ENCODE assay signal across 19 mouse cellular contexts in the genomic region with DNA sequence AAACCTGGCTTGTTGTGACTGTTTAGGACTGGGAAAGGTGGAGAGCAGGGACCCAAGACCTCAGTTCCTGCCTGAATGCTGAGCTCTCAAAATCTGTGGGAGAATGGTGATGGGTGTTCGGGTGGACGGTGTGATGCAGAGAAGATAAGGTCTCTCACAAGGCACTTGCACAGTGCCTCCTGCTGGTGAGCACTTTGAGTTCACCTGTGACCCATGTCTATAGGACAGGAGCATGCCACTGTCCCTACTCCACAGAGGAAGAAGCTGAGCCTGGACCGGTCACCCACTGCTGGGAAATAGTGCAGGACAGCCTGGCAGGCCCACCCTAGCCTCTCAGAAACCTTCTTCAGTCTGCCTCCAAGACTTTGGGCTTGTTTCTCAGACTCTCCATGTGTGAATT.
DNase-seq lines count a peak whose midpoint lies in the region; ATAC-seq and TF ChIP-seq lines count a peak whose summit lies in the region.
"Had no signal": no experiment of that assay in that cellular context is flagged by ENCODE, and none has a peak within 500 bp of the region (broad histone marks: within the 10 kb centered on the region; RNA-seq: fewer than 3 reads in every experiment).

No protein-coding gene starts in this region.

- ATAC-seq in liver, embryonic 14.5 days (ENCODE audit: insufficient read depth), result no peak
- no peak for ATAC-seq in liver, embryonic 11.5 days (replicated peaks; ENCODE audit: low FRiP score)
- ATAC-seq: activated CD4-positive, CD25-positive, alpha-beta regulatory T cell, adult 4 months; midbrain, embryonic 15.5 days had no signal

- no peak for TF ChIP-seq RAD21 in MEL (IDR thresholded peaks at IDR 0.05; ENCODE audit: low read depth, low read length)

- no peaks in the 10 kb centered on the region for H3K9me3 ChIP-seq in liver, embryonic 14.5 days (ENCODE audit: control insufficient read depth, low read length)
- H3K9me3 ChIP-seq in liver, embryonic 11.5 days (ENCODE audit: control insufficient read depth, low read length), result no peaks in the 10 kb centered on the region
- H3K9me3 ChIP-seq in MEL (replicated peaks; ENCODE audit: insufficient read depth, low read length), result no peaks in the 10 kb centered on the region
- H3K9me3 ChIP-seq: forebrain, embryonic 10.5 days; liver, embryonic 15.5 days; midbrain, embryonic 15.5 days had no signal

- peaks cover 0 to 3% of the 10 kb centered on the region in 2 experiments; a peak in 1 of 4 replicates for H3K4me1 ChIP-seq in liver, embryonic 14.5 days (replicated peaks; ENCODE audit: control insufficient read depth in 2 of 2, insufficient read depth in 2 of 2, low read length in 1 of 2)
- H3K4me1 ChIP-seq in liver, embryonic 11.5 days (replicated peaks; ENCODE audit: control insufficient read depth, insufficient read depth, low read length), result no peaks in the 10 kb centered on the region
- 0 out of 4 replicates have a peak, but pooled peaks cover 0 to 2% of the 10 kb centered on the region in 2 experiments for H3K4me1 ChIP-seq in MEL (ENCODE audit: control insufficient read depth in 1 of 2, insufficient read depth in 2 of 2, low read length in 2 of 2)
- H3K4me1 ChIP-seq: forebrain, embryonic 10.5 days; liver, embryonic 15.5 days; midbrain, embryonic 15.5 days had no signal

- no peak for TF ChIP-seq EP300 in liver, embryonic 14.5 days (IDR thresholded peaks at IDR 0.05; ENCODE audit: low read depth)
- no peak for TF ChIP-seq EP300 in MEL (IDR thresholded peaks at IDR 0.05; ENCODE audit: low read depth in 1 of 2, low read length in 2 of 2)

- TF ChIP-seq POLR2A in MEL (IDR thresholded peaks at IDR 0.05; ENCODE audit: control insufficient read depth in 1 of 2, insufficient read depth in 1 of 2, low read depth in 1 of 2, low read length in 2 of 2, poor library complexity in 1 of 2), result no peak

- H3K36me3 ChIP-seq in liver, embryonic 14.5 days (replicated peaks; ENCODE audit: control insufficient read depth, insufficient read depth, low read depth), result no peaks in the 10 kb centered on the region
- no peaks in the 10 kb centered on the region for H3K36me3 ChIP-seq in liver, embryonic 11.5 days (ENCODE audit: control insufficient read depth, insufficient read depth, low read length)
- H3K36me3 ChIP-seq in MEL (ENCODE audit: control insufficient read depth in 1 of 2, insufficient read depth in 2 of 2, low read length in 2 of 2), result no peaks in the 10 kb centered on the region
- H3K36me3 ChIP-seq: forebrain, embryonic 10.5 days; liver, embryonic 15.5 days; midbrain, embryonic 15.5 days had no signal

- no peak overlapping the region for H3K9ac ChIP-seq in liver, embryonic 14.5 days (replicated peaks)
- H3K9ac ChIP-seq in liver, embryonic 11.5 days (ENCODE audit: low read depth, low read length), result no peak overlapping the region
- no peak overlapping the region for H3K9ac ChIP-seq in MEL (ENCODE audit: control insufficient read depth, low read depth, low read length, poor library complexity, severe bottlenecking)
- H3K9ac ChIP-seq: hindbrain, embryonic 14.5 days; liver, embryonic 15.5 days; midbrain, embryonic 15.5 days had no signal

- no peaks in the 10 kb centered on the region for H3K79me2 ChIP-seq in MEL (ENCODE audit: control insufficient read depth, insufficient read depth, low read length, poor library complexity)

- H3K4me2 ChIP-seq in liver, embryonic 14.5 days (ENCODE audit: low read depth), result no peak overlapping the region
- H3K4me2 ChIP-seq in liver, embryonic 11.5 days, result no peak overlapping the region
- H3K4me2 ChIP-seq: hindbrain, embryonic 14.5 days; liver, embryonic 15.5 days; midbrain, embryonic 15.5 days had no signal

- H3K4me3 ChIP-seq in liver, embryonic 14.5 days (ENCODE audit: insufficient read depth in 1 of 2, low read depth in 2 of 2, low read length in 2 of 2), result no peak overlapping the region
- no peak overlapping the region for H3K4me3 ChIP-seq in liver, embryonic 11.5 days (ENCODE audit: low read depth, low read length)
- no peak overlapping the region for H3K4me3 ChIP-seq in MEL (ENCODE audit: control insufficient read depth in 1 of 2, insufficient read depth in 1 of 2, low read depth in 2 of 2, low read length in 2 of 2)
- H3K4me3 ChIP-seq: forebrain, embryonic 10.5 days; liver, embryonic 15.5 days; midbrain, embryonic 15.5 days had no signal

- no peaks in the 10 kb centered on the region for H3K27me3 ChIP-seq in liver, embryonic 14.5 days (ENCODE audit: control insufficient read depth, insufficient read depth, low read length)
- H3K27me3 ChIP-seq in liver, embryonic 11.5 days (replicated peaks; ENCODE audit: control insufficient read depth, insufficient read depth, low read length), result no peaks in the 10 kb centered on the region
- H3K27me3 ChIP-seq in MEL (ENCODE audit: control insufficient read depth in 1 of 2, insufficient read depth in 2 of 2, low read length in 2 of 2), result peaks cover 18 to 23% of the 10 kb centered on the region in 2 experiments
- H3K27me3 ChIP-seq: liver, embryonic 15.5 days; midbrain, embryonic 15.5 days had no signal

- intact Hi-C loops in left cerebral cortex, postnatal 10 days (cut with DNase I), result no loop called here

- WGBS in liver, embryonic 14.5 days (ENCODE audit: insufficient replicate concordance), result 47% methylated on average over 3 of the region's 3 CpGs
- WGBS in liver, embryonic 11.5 days, result 71% methylated on average over 3 of the region's 3 CpGs

- TF ChIP-seq CTCF in liver, embryonic 14.5 days (IDR thresholded peaks at IDR 0.05; ENCODE audit: low read depth), result peak; percentile 36
- peak; percentile 10 to 39 (median 31); a peak in 4 of 6 replicates for TF ChIP-seq CTCF in MEL (IDR thresholded peaks at IDR 0.05 in 2 of 3, conservative IDR thresholded peaks at IDR 0.05 in 1 of 3; ENCODE audit: control insufficient read depth in 1 of 3, insufficient read depth in 1 of 3, low read depth in 2 of 3, low read length in 3 of 3, poor library complexity in 1 of 3, severe bottlenecking in 1 of 3)

- H3K27ac ChIP-seq in liver, embryonic 14.5 days, result no peak overlapping the region
- H3K27ac ChIP-seq in liver, embryonic 11.5 days (ENCODE audit: low read depth, low read length), result no peak overlapping the region
- no peak overlapping the region for H3K27ac ChIP-seq in MEL (ENCODE audit: control insufficient read depth, low read depth, low read length)
- H3K27ac ChIP-seq: forebrain, embryonic 10.5 days; hindbrain, embryonic 14.5 days; liver, embryonic 15.5 days; midbrain, embryonic 15.5 days had no signal

- DNase-seq in adrenal gland, postnatal 36 days, result peak; percentile 11 to 14
- no peak for DNase-seq in adrenal gland, adult 8-10 months
- no peak for DNase-seq in liver, embryonic 14.5 days (ENCODE audit: low read depth in 3 of 3, low spot score in 3 of 3)
- no peak for DNase-seq in liver, embryonic 11.5 days (ENCODE audit: low spot score)
- DNase-seq in 416B (ENCODE audit: low read depth), result peak; percentile 6
- no peak for DNase-seq in MEL (ENCODE audit: low read depth, low spot score)
- DNase-seq in left cerebral cortex, postnatal 10 days (ENCODE audit: extremely low spot score in 1 of 2, low spot score in 2 of 2), result no peak
- DNase-seq in layer of hippocampus, adult 11-12 months (ENCODE audit: low spot score), result no peak
- DNase-seq: cerebellum, adult 9-11 months; heart, adult 18-20 months; kidney, adult 11 months; kidney, postnatal 25 days; retina, postnatal 1 day; thymus, adult 2 months had no signal

TF ChIP-seq in MEL, 35 proteins besides CTCF, POLR2A, EP300 and RAD21:
- TF ChIP-seq CHD2 (IDR thresholded peaks at IDR 0.05; ENCODE audit: low read length) (no peak), HCFC1 (IDR thresholded peaks at IDR 0.05; ENCODE audit: low read depth, low read length) (no peak), TCF12 (IDR thresholded peaks at IDR 0.05; ENCODE audit: low read depth, low read length) (no peak), JUND (IDR thresholded peaks at IDR 0.05; ENCODE audit: low read depth, low read length) (no peak), NRF1 (IDR thresholded peaks at IDR 0.05; ENCODE audit: insufficient read depth, low read depth, low read length, poor library complexity, severe bottlenecking) (no peak), ZKSCAN1 (IDR thresholded peaks at IDR 0.05; ENCODE audit: low read depth, low read length) (no peak), MAX (IDR thresholded peaks at IDR 0.05; ENCODE audit: low read length) (no peak), ZMIZ1 (IDR thresholded peaks at IDR 0.05; ENCODE audit: low read depth, low read length) (no peak), KAT2A (conservative IDR thresholded peaks at IDR 0.05; ENCODE audit: low read depth, low read length) (no peak), MAZ (IDR thresholded peaks at IDR 0.05; ENCODE audit: low read depth, low read length) (no peak), CHD1 (IDR thresholded peaks at IDR 0.05; ENCODE audit: low read depth, low read length) (no peak), USF1 (IDR thresholded peaks at IDR 0.05; ENCODE audit: low read depth, low read length) (no peak)

Comparison
In these comparisons a context has a peak if more than half of its experiments do, and no peak if none do; other contexts are left out.
1. DNase-seq: peak in adrenal gland, postnatal 36 days (2 of 2) and 416B (single experiment); none in adrenal gland, adult 8-10 months (single experiment), liver, embryonic 14.5 days (0 of 3), liver, embryonic 11.5 days (single experiment), MEL (single experiment), left cerebral cortex, postnatal 10 days (0 of 2) and layer of hippocampus, adult 11-12 months (single experiment).